Mouse (Mus musculus): ENCODE results near the gene Hoxc11.

DNA sequence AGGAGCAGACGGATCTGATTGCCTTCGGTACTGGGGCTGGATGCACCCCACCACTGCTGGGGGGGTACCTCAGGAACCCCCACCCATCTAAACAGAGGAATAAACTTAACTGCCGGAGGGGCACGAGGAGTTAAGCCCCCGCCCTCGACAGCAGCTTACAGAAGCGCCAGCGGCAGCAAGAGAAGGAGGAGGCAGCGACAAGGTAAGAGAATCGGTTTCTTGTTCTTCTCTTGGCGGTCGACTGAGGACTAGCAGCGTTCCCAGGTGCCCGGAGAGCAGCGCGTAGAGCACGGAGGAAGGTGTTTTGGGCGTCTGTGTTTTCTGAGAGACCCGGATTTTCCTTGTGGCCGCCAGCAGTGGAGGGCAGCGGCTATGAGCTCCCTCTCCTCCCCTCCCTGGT, 18.0 kb downstream of the Hoxc11 start:
- TF ChIP-seq CTCF (conservative IDR thresholded peaks at IDR 0.05; ENCODE audit: low read length) (no peak), NANOG (IDR thresholded peaks at IDR 0.05; ENCODE audit: borderline replicate concordance, low read length) (no peak), POU5F1 (IDR thresholded peaks at IDR 0.05; ENCODE audit: borderline replicate concordance, low read length) (no peak)

All from E14TG2a.4 (cell line).